Mouse (Mus musculus) G1E (cell line): ENCODE data around the gene Hs3st4. TPM values are rescaled to one million over a fixed set of nuclear protein-coding genes. Genes with fewer than 3 reads are reported as not detected.

Experiments used
- ATAC-seq: 2 replicates; pipeline ENCODE4 v1.8.0; 2016; ENCODE audit warnings: mild to moderate bottlenecking; ENCODE audit not compliant: insufficient number of reproducible peaks, poor library complexity, low FRiP score, severe bottlenecking; ENCODE audit errors: extremely low read depth
- DNase-seq: peaks from one replicate; pipeline ENCODE4 v3.0.0; 2012; ENCODE audit warnings: low spot score
- H3K27me3 ChIP-seq: 2 replicates; pipeline ENCODE4 v1.6.1; 2012; ENCODE audit warnings: mild to moderate bottlenecking, low read length, inconsistent platforms; ENCODE audit not compliant: insufficient read depth
- H3K36me3 ChIP-seq: replicated peaks from 2 replicates; pipeline ENCODE3; 2012; ENCODE audit warnings: mild to moderate bottlenecking, inconsistent platforms
- H3K4me1 ChIP-seq: 2 replicates; pipeline ENCODE4 v1.6.1; 2012; ENCODE audit warnings: low read depth, low read length, inconsistent platforms, mixed read lengths; ENCODE audit not compliant: insufficient read depth
- H3K4me3 ChIP-seq: 2 replicates; pipeline ENCODE4 v1.5.1; 2012; ENCODE audit warnings: low read depth, mild to moderate bottlenecking, inconsistent platforms, low read length, moderate library complexity, mixed read lengths
- H3K9me3 ChIP-seq: replicated peaks from 2 replicates; pipeline ENCODE4 v1.6.1; 2012; ENCODE audit warnings: inconsistent platforms
- CTCF ChIP-seq: IDR thresholded peaks from 2 replicates; pipeline ENCODE4 v1.5.1; 2012; ENCODE audit warnings: low read depth, low read length, inconsistent platforms, mixed read lengths
- GATA1 ChIP-seq: IDR thresholded peaks from 2 replicates; pipeline ENCODE4 v1.6.1; 2012; ENCODE audit warnings: borderline replicate concordance, low read length, inconsistent platforms, mixed read lengths
- GATA2 ChIP-seq: IDR thresholded peaks from 2 replicates; pipeline ENCODE4 v1.6.1; 2012; ENCODE audit warnings: low read depth, low read length, inconsistent platforms, borderline replicate concordance
- POLR2AphosphoS5 ChIP-seq: IDR thresholded peaks from 2 replicates; pipeline ENCODE4 v1.6.1; 2012; ENCODE audit warnings: low read depth, low read length, inconsistent platforms; ENCODE audit not compliant: insufficient replicate concordance
- TAL1 ChIP-seq: conservative IDR thresholded peaks from 2 replicates; pipeline ENCODE4 v1.6.1; 2012; ENCODE audit warnings: low read depth, low read length, inconsistent platforms, mixed read lengths
- polyA plus RNA-seq: library from polyadenylated mRNA; stranded (reverse); fragments of >175 nt; gene quantifications from 2 replicates; pipeline ENCODE4 v1.2.3, GENCODE M21; 2012
- total RNA-seq, 2 experiments: library from RNA; stranded (forward) in 1 of 2; stranded (reverse) in 1 of 2; fragments of 200-1000 nt in 1 of 2; fragments of >200 nt in 1 of 2; fragmentation: Nextera tagmentation in 1 of 2; gene quantifications; 2 replicates each; pipeline ENCODE4 v1.2.3; 2014 to 2017

Gene Hs3st4
- total and polyA plus RNA-seq, 3 experiments: not detected

DNA sequence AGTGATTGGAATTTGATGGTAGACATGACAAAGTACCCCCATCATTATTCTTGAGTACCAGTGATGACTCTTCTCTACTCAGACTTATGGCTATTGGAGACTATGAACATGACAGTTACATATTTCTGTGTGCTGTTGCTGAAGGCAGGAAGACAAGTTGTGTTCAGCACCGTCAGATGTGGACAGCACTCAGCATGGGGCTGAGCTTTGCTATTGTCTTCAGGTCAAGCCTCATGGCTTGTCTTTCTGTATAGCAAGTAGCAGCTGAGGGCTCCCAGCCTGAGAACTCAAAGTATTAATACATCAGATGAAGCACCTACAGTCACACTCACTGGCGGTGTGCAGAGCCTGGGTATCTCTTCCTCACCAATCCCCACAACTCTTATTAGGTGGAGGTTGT, 49.6 kb downstream of the Hs3st4 start:
- H3K27me3 ChIP-seq: no peaks in the 10 kb centered on the region
- no peaks in the 10 kb centered on the region for H3K36me3 ChIP-seq
- H3K9me3 ChIP-seq: peaks cover 47% of the 10 kb centered on the region
- DNase-seq (no peak), ATAC-seq (no peak)
- no peak overlapping the region for H3K4me3 ChIP-seq
- no peaks in the 10 kb centered on the region for H3K4me1 ChIP-seq
- TF ChIP-seq CTCF: no peak
- no peak for TF ChIP-seq GATA1
- TF ChIP-seq POLR2AphosphoS5: no peak
- TF ChIP-seq GATA2: no peak
- no peak for TF ChIP-seq TAL1

DNA sequence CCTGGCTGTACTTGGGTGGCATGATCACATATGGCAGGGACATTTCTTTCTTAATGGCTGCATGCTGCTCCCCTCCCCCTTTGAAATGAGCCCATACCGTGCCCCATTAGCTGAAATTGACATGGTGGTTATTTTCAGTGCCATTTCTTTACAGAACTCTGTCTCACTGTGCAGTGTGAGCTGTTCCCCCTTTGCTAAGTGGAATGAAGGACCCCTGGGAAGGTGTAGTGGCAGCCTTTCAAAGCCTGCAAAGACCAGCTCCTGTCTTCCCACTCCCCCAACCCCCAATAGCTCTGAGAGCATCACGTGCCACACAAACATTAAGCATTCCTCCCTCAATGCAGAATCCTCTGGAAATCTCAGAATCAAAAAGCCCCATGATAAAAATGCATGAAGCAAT, 50.7 kb downstream of the Hs3st4 start:
- no peak for ATAC-seq
- H3K9me3 ChIP-seq: peaks cover 42% of the 10 kb centered on the region
- no peaks in the 10 kb centered on the region for H3K4me1 ChIP-seq
- H3K27me3 ChIP-seq: no peaks in the 10 kb centered on the region
- H3K36me3 ChIP-seq: no peaks in the 10 kb centered on the region
- no peak for TF ChIP-seq TAL1
- no peak for TF ChIP-seq POLR2AphosphoS5
- no peak for TF ChIP-seq GATA2
- TF ChIP-seq GATA1: no peak
- TF ChIP-seq CTCF: no peak
- no peak overlapping the region for H3K4me3 ChIP-seq
- DNase-seq: no peak

- TF ChIP-seq GATA2 (no peak), POLR2AphosphoS5 (no peak)
- no peak for DNase-seq
- H3K36me3 ChIP-seq: no peaks in the 10 kb centered on the region
These were observed 54.6 kb downstream of the Hs3st4 start for GRCm38 (mm10) chr7:124037281-124037700.

GRCm38 (mm10) chr7:124039142-124039541, 56.5 kb downstream of the Hs3st4 start:
- Histone ChIP-seq H3K4me1 (no peaks in the 10 kb centered on the region), H3K36me3 (no peaks in the 10 kb centered on the region), H3K4me3 (no peak overlapping the region), H3K27me3 (no peaks in the 10 kb centered on the region), H3K9me3 (peaks cover 41% of the 10 kb centered on the region)
- TF ChIP-seq POLR2AphosphoS5 (no peak), TAL1 (no peak)
- ATAC-seq (no peak), DNase-seq (no peak)

More at GRCm38 (mm10) chr7:124037281-124037700, 54.6 kb downstream of the Hs3st4 start:
- H3K4me3 ChIP-seq: no peak overlapping the region
- no peaks in the 10 kb centered on the region for H3K27me3 ChIP-seq
- H3K9me3 ChIP-seq: peaks cover 42% of the 10 kb centered on the region
- H3K4me1 ChIP-seq: no peaks in the 10 kb centered on the region
- ATAC-seq: no peak

DNA sequence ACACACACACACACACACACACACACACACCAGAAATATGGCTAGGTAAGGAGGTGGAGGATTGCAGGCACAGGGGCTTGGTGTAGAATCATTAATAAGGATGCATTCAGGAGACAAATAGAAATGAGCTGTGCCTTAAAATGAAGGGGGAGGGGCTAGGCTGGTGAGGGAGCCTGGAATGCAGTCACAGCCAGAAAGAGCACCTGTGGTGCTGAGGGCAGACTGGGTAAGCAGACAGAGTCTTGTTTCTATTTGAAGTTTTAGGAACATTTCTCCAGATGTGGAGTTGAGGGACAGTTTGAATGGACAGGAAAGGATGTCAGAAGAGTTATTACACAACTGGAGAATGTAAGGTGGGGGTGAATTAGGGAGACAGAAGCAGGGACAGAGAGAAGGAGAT, 64.7 kb downstream of the Hs3st4 start:
- DNase-seq (no peak), ATAC-seq (no peak)

GRCm38 (mm10) chr7:124048971-124049370, 66.3 kb downstream of the Hs3st4 start:
- TF ChIP-seq CTCF: no peak
- no peak for TF ChIP-seq GATA2
- TF ChIP-seq TAL1: no peak
- no peak for TF ChIP-seq POLR2AphosphoS5
- TF ChIP-seq GATA1: no peak
- H3K36me3 ChIP-seq: no peaks in the 10 kb centered on the region

More for the DNA sequence above, 64.7 kb downstream of the Hs3st4 start:
- peaks cover 41% of the 10 kb centered on the region for H3K9me3 ChIP-seq
- no peak for TF ChIP-seq GATA2
- no peak for TF ChIP-seq GATA1
- TF ChIP-seq POLR2AphosphoS5: no peak
- no peak for TF ChIP-seq CTCF
- no peak for TF ChIP-seq TAL1
- no peaks in the 10 kb centered on the region for H3K36me3 ChIP-seq
- no peaks in the 10 kb centered on the region for H3K4me1 ChIP-seq
- no peak overlapping the region for H3K4me3 ChIP-seq
- H3K27me3 ChIP-seq: no peaks in the 10 kb centered on the region

DNA sequence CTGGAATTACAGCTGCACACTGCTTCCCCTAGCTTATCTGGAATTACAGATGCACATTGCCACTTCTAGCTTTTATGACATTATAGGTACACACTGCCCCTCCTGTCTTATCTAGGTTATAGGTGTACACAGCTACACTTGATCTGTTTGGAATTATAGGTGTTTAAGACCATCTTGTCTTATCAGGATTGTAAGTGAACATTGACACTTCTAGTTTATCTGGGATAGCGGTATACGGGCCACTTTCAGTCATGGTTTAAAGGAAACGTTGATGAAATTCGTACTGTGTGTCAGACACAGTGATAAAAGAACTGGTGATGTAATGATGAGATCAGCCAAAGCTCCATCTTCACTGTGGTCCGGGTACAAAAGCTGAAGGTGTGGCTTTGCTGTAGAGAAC, 67.8 kb downstream of the Hs3st4 start:
- no peaks in the 10 kb centered on the region for H3K4me1 ChIP-seq
- H3K4me3 ChIP-seq: no peak overlapping the region
- peaks cover 47% of the 10 kb centered on the region for H3K9me3 ChIP-seq
- TF ChIP-seq POLR2AphosphoS5: no peak
- no peak for TF ChIP-seq TAL1
- H3K27me3 ChIP-seq: no peaks in the 10 kb centered on the region
- DNase-seq (no peak), ATAC-seq (no peak)
- H3K36me3 ChIP-seq: no peaks in the 10 kb centered on the region

More at GRCm38 (mm10) chr7:124048971-124049370, 66.3 kb downstream of the Hs3st4 start:
- Histone ChIP-seq H3K4me1 (no peaks in the 10 kb centered on the region), H3K4me3 (no peak overlapping the region), H3K27me3 (no peaks in the 10 kb centered on the region), H3K9me3 (peaks cover 41% of the 10 kb centered on the region)
- DNase-seq (no peak), ATAC-seq (no peak)
